ENCODE assay signal across 9 mouse cellular contexts in the genomic region with DNA sequence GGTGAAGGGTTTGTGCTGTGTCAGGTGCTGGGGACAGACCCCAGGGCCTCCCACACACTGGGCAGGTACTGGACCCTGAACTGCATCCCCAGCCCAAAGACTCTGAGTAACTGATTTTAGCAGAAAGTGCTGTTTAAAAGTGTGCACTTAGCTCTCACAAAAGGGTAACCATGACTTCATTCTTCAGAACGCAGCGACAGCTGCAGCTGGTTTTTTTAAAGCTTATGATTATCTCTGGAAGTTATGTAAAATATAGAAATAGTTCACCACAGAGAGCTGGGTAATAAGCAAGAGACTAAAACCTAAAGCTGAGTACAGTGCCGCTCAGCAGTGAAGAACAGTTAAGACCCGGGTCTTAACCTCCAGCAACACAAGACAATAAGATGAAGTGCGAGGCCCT. TPM values are rescaled to one million over a fixed set of nuclear protein-coding genes. Genes with fewer than 3 reads are reported as not detected.
A peak's percentile ranks its signal among the peaks of the same experiment; 100 is the strongest.
DNase-seq lines count a peak whose midpoint lies in the region; ATAC-seq and TF ChIP-seq lines count a peak whose summit lies in the region.
"Had no signal": no experiment of that assay in that cellular context is flagged by ENCODE, and none has a peak within 500 bp of the region (broad histone marks: within the 10 kb centered on the region; RNA-seq: fewer than 3 reads in every experiment).

No protein-coding gene starts in this region.

- intact Hi-C loops in left cerebral cortex, postnatal 14 days (cut with DNase I): loop anchor here (5.0 kb wide), 1 partner anchor 36 kb away; the partner anchor contains the start of gene Spen
- intact Hi-C loops in left cerebral cortex, postnatal 36 days (cut with DNase I): loop anchor here (5.0 kb wide), 1 partner anchor 36 kb away; the partner anchor contains the start of gene Spen

- TF ChIP-seq POLR2A in bone marrow macrophage, adult 2 months (IDR thresholded peaks at IDR 0.05; ENCODE audit: borderline replicate concordance, low read depth, low read length): no peak

- TF ChIP-seq CTCF in bone marrow macrophage, adult 2 months (IDR thresholded peaks at IDR 0.05; ENCODE audit: low read depth, low read length): no peak

- no peaks in the 10 kb centered on the region for H3K27me3 ChIP-seq in heart, embryonic 14.5 days (ENCODE audit: control insufficient read depth, insufficient read depth, low read length)
- H3K27me3 ChIP-seq in heart, embryonic 10.5 days (ENCODE audit: insufficient read depth, poor library complexity, severe bottlenecking): no peaks in the 10 kb centered on the region
- H3K27me3 ChIP-seq in intestine, embryonic 16.5 days (replicated peaks; ENCODE audit: control insufficient read depth, insufficient read depth, low read length): no peaks in the 10 kb centered on the region
- no peaks in the 10 kb centered on the region for H3K27me3 ChIP-seq in forebrain, embryonic 11.5 days (ENCODE audit: control insufficient read depth, insufficient read depth, low read length)

- H3K36me3 ChIP-seq in heart, embryonic 14.5 days (ENCODE audit: control insufficient read depth, insufficient read depth, low read length): 0 out of 2 replicates have a peak, but pooled peaks cover 4% of the 10 kb centered on the region
- H3K36me3 ChIP-seq in heart, embryonic 10.5 days: peaks cover 9% of the 10 kb centered on the region; the same call in 1 of the 2 replicates
- H3K36me3 ChIP-seq in intestine, embryonic 16.5 days (ENCODE audit: control insufficient read depth, insufficient read depth, low read length): no peaks in the 10 kb centered on the region
- H3K36me3 ChIP-seq in forebrain, embryonic 11.5 days (ENCODE audit: control insufficient read depth, insufficient read depth, low read length): no peaks in the 10 kb centered on the region

- H3K4me2 ChIP-seq in heart, embryonic 14.5 days (ENCODE audit: low read length): no peak overlapping the region
- H3K4me2 ChIP-seq in intestine, embryonic 16.5 days (ENCODE audit: low read depth, low read length): no peak overlapping the region
- no peak overlapping the region for H3K4me2 ChIP-seq in forebrain, embryonic 11.5 days (ENCODE audit: low read depth, low read length, severe bottlenecking)

- peak overlapping the region; percentile 8 to 44; a peak in 2 of 4 replicates for H3K27ac ChIP-seq in heart, embryonic 14.5 days (replicated peaks in 1 of 2; ENCODE audit: control insufficient read depth in 1 of 2, insufficient read depth in 1 of 2, low read depth in 2 of 2, low read length in 2 of 2)
- H3K27ac ChIP-seq in heart, embryonic 10.5 days: no peak overlapping the region
- H3K27ac ChIP-seq in bone marrow macrophage, adult 2 months (ENCODE audit: insufficient read depth, low read depth, low read length): peak overlapping the region; percentile 68
- H3K27ac ChIP-seq in intestine, embryonic 16.5 days (ENCODE audit: low read length): peak overlapping the region; percentile 49
- no peak overlapping the region for H3K27ac ChIP-seq in forebrain, embryonic 11.5 days (ENCODE audit: low read depth, low read length)

- no peaks in the 10 kb centered on the region for H3K9me3 ChIP-seq in heart, embryonic 14.5 days (ENCODE audit: control insufficient read depth, low read length)
- H3K9me3 ChIP-seq in heart, embryonic 10.5 days: no peaks in the 10 kb centered on the region
- no peaks in the 10 kb centered on the region for H3K9me3 ChIP-seq in intestine, embryonic 16.5 days (ENCODE audit: control insufficient read depth, low read length)
- H3K9me3 ChIP-seq in forebrain, embryonic 11.5 days (ENCODE audit: control insufficient read depth, low read length): no peaks in the 10 kb centered on the region

- peaks cover 17 to 24% of the 10 kb centered on the region in 2 experiments for H3K4me1 ChIP-seq in heart, embryonic 14.5 days (ENCODE audit: control insufficient read depth in 2 of 2, insufficient read depth in 2 of 2, low read length in 2 of 2)
- H3K4me1 ChIP-seq in heart, embryonic 10.5 days: peaks cover 22% of the 10 kb centered on the region
- peaks cover 73% of the 10 kb centered on the region for H3K4me1 ChIP-seq in bone marrow macrophage, adult 2 months (ENCODE audit: control insufficient read depth, insufficient read depth, low read length)
- H3K4me1 ChIP-seq in intestine, embryonic 16.5 days (ENCODE audit: control insufficient read depth, insufficient read depth, low read length): peaks cover 17% of the 10 kb centered on the region
- peaks cover 4% of the 10 kb centered on the region; the same call in 1 of the 2 replicates for H3K4me1 ChIP-seq in forebrain, embryonic 11.5 days (replicated peaks; ENCODE audit: control insufficient read depth, insufficient read depth, low read length)

- ATAC-seq in heart, embryonic 14.5 days (ENCODE audit: insufficient number of reproducible peaks, insufficient read depth, low FRiP score, low read depth): no peak
- ATAC-seq in intestine, embryonic 16.5 days: no peak
- ATAC-seq in forebrain, embryonic 11.5 days (replicated peaks; ENCODE audit: low FRiP score): no peak

- H3K9ac ChIP-seq in heart, embryonic 14.5 days (ENCODE audit: low read length): peak overlapping the region; percentile 48; the same call in 1 of the 2 replicates
- 0 out of 2 replicates have a peak overlapping the region, but pooled peaks have one; percentile 24 for H3K9ac ChIP-seq in intestine, embryonic 16.5 days (ENCODE audit: low read depth, low read length)
- no peak overlapping the region for H3K9ac ChIP-seq in forebrain, embryonic 11.5 days (ENCODE audit: low read length)

- DNase-seq in heart, embryonic 10.5 days (ENCODE audit: low spot score): no peak
- peak; percentile 49 to 52 for DNase-seq in left cerebral cortex, postnatal 14 days (ENCODE audit: low spot score in 2 of 2)
- DNase-seq in left cerebral cortex, postnatal 36 days (ENCODE audit: low spot score in 2 of 2): no peak
- no peak for DNase-seq in cerebellum, adult 8-10 months
- DNase-seq in forebrain, embryonic 11.5 days (ENCODE audit: low spot score): no peak
- DNase-seq: cerebellum, adult 9-10 months had no signal

- WGBS in heart, embryonic 14.5 days: 46% methylated on average over 5 of the region's 5 CpGs
- 76% methylated on average over 5 of the region's 5 CpGs for WGBS in heart, embryonic 10.5 days
- 62% methylated on average over 5 of the region's 5 CpGs for WGBS in intestine, embryonic 16.5 days
- WGBS in forebrain, embryonic 11.5 days: 75% methylated on average over 5 of the region's 5 CpGs

- H3K4me3 ChIP-seq in heart, embryonic 14.5 days (ENCODE audit: control insufficient read depth in 1 of 2, insufficient read depth in 1 of 2, low read depth in 1 of 2, low read length in 2 of 2): no peak overlapping the region
- no peak overlapping the region for H3K4me3 ChIP-seq in heart, embryonic 10.5 days
- H3K4me3 ChIP-seq in bone marrow macrophage, adult 2 months (ENCODE audit: insufficient read depth, low read length): no peak overlapping the region
- no peak overlapping the region for H3K4me3 ChIP-seq in intestine, embryonic 16.5 days (ENCODE audit: low read length)
- no peak overlapping the region for H3K4me3 ChIP-seq in forebrain, embryonic 11.5 days (ENCODE audit: low read depth, low read length)

RNA-seq across cellular contexts. Expression of gene Spen, which starts 37.3 kb away (rescaled TPM):
- polyA plus RNA-seq in heart, embryonic 14.5 days (2014; fragmentation: Nextera tagmentation; extraction: Ambion mirVana): 9.6 and 10.7 TPM in 2 replicates
- polyA plus RNA-seq in heart, embryonic 10.5 days (2016; fragmentation: Nextera tagmentation; extraction: Ambion mirVana): 6.0 and 8.4 TPM in 2 replicates
- 10 to 100 TPM; 49.5 to 58.6 TPM for total RNA-seq in left cerebral cortex, postnatal 14 days (2021)
- 10 to 100 TPM; 50.8 to 72.8 TPM for total RNA-seq in left cerebral cortex, postnatal 36 days (2021)
- polyA plus RNA-seq in bone marrow macrophage, adult 2 months (2012; ENCODE audit: insufficient read depth, insufficient read length, missing spikeins): 23.6 and 29.2 TPM in 2 replicates
- 6.2 and 6.3 TPM in 2 replicates for polyA plus RNA-seq in intestine, embryonic 16.5 days (2015; fragmentation: Nextera tagmentation; extraction: Ambion mirVana)
- 17.1 and 19.2 TPM in 2 replicates for polyA plus RNA-seq in forebrain, embryonic 11.5 days (2014; fragmentation: Nextera tagmentation; extraction: Ambion mirVana)

RNA-seq across cellular contexts. Expression of gene Zbtb17, which starts 56.6 kb away (rescaled TPM):
- polyA plus RNA-seq in heart, embryonic 14.5 days (2014; fragmentation: Nextera tagmentation; extraction: Ambion mirVana): 16.2 and 18.8 TPM in 2 replicates
- 31.5 and 33.7 TPM in 2 replicates for polyA plus RNA-seq in heart, embryonic 10.5 days (2016; fragmentation: Nextera tagmentation; extraction: Ambion mirVana)
- total RNA-seq in left cerebral cortex, postnatal 14 days (2021): 10 to 100 TPM; 31.1 to 32.6 TPM
- total RNA-seq in left cerebral cortex, postnatal 36 days (2021): 10 to 100 TPM; 41.1 to 42.4 TPM
- polyA plus RNA-seq in bone marrow macrophage, adult 2 months (2012; ENCODE audit: insufficient read depth, insufficient read length, missing spikeins): 12.6 and 16.4 TPM in 2 replicates
- polyA plus RNA-seq in intestine, embryonic 16.5 days (2015; fragmentation: Nextera tagmentation; extraction: Ambion mirVana): 21.5 and 27.2 TPM in 2 replicates
- polyA plus RNA-seq in forebrain, embryonic 11.5 days (2014; fragmentation: Nextera tagmentation; extraction: Ambion mirVana): 50.8 and 55.7 TPM in 2 replicates

Comparison
In these comparisons a context has a peak if more than half of its experiments do, and no peak if none do; other contexts are left out.
1. H3K27ac ChIP-seq: peak in heart, embryonic 14.5 days (2 of 2), bone marrow macrophage, adult 2 months (single experiment) and intestine, embryonic 16.5 days (single experiment); none in heart, embryonic 10.5 days (single experiment) and forebrain, embryonic 11.5 days (single experiment).
2. DNase-seq: peak in left cerebral cortex, postnatal 14 days (2 of 2); none in heart, embryonic 10.5 days (single experiment), left cerebral cortex, postnatal 36 days (0 of 2), cerebellum, adult 8-10 months (single experiment) and forebrain, embryonic 11.5 days (single experiment).